Comparison of ENCODE assay signal across 8 mouse cellular contexts in genomic region chr1:87245929-87246815, GRCm38 (mm10). TPM values are rescaled to one million over a fixed set of nuclear protein-coding genes. Genes with fewer than 3 reads are reported as not detected.
A peak's percentile ranks its signal among the peaks of the same experiment; 100 is the strongest.
DNase-seq lines count a peak whose midpoint lies in the region; ATAC-seq lines count a peak whose summit lies in the region.

No protein-coding gene starts in this region.

- H3K4me3 ChIP-seq in embryonic facial prominence, embryonic 13.5 days: no peak overlapping the region
- H3K4me3 ChIP-seq in limb, embryonic 13.5 days: peak overlapping the region; percentile 5; the same call in 1 of the 2 replicates
- no peak overlapping the region for H3K4me3 ChIP-seq in midbrain, embryonic 16.5 days (ENCODE audit: low read depth, low read length)

- no peak overlapping the region for H3K27ac ChIP-seq in embryonic facial prominence, embryonic 13.5 days
- no peak overlapping the region for H3K27ac ChIP-seq in limb, embryonic 13.5 days
- no peak overlapping the region for H3K27ac ChIP-seq in midbrain, embryonic 16.5 days (ENCODE audit: low read length)

- no peaks in the 10 kb centered on the region for H3K9me3 ChIP-seq in embryonic facial prominence, embryonic 13.5 days
- H3K9me3 ChIP-seq in limb, embryonic 13.5 days: no peaks in the 10 kb centered on the region
- H3K9me3 ChIP-seq in midbrain, embryonic 16.5 days (replicated peaks; ENCODE audit: control insufficient read depth, low read length, poor library complexity, severe bottlenecking): no peaks in the 10 kb centered on the region

- peak; percentile 83 for DNase-seq in 3T3-L1 (ENCODE audit: low read depth, low spot score)
- peak; percentile 90 to 91 for DNase-seq in adrenal gland, postnatal 36 days
- DNase-seq in heart, adult 8-10 months (ENCODE audit: low spot score): peak; percentile 60
- DNase-seq in kidney, adult 9 months: peak; percentile 88
- peak; percentile 41 to 64 for DNase-seq in spleen, postnatal 14 days (ENCODE audit: low spot score in 2 of 2)

- ATAC-seq in embryonic facial prominence, embryonic 13.5 days (ENCODE audit: insufficient number of reproducible peaks, insufficient read depth, low FRiP score, low TSS enrichment, low read depth): peak; percentile 54
- ATAC-seq in limb, embryonic 13.5 days (ENCODE audit: low FRiP score, low read depth): peak; percentile 79
- ATAC-seq in midbrain, embryonic 16.5 days: peak; percentile 91

- H3K9ac ChIP-seq in embryonic facial prominence, embryonic 13.5 days: no peak overlapping the region
- H3K9ac ChIP-seq in limb, embryonic 13.5 days: no peak overlapping the region
- H3K9ac ChIP-seq in midbrain, embryonic 16.5 days (ENCODE audit: low read depth, low read length): no peak overlapping the region

- 26% methylated on average over 22 of the region's 22 CpGs for WGBS in embryonic facial prominence, embryonic 13.5 days
- 23% methylated on average over 22 of the region's 22 CpGs for WGBS in limb, embryonic 13.5 days
- 28% methylated on average over 22 of the region's 22 CpGs for WGBS in midbrain, embryonic 16.5 days

- no peaks in the 10 kb centered on the region for H3K27me3 ChIP-seq in embryonic facial prominence, embryonic 13.5 days
- no peaks in the 10 kb centered on the region for H3K27me3 ChIP-seq in limb, embryonic 13.5 days
- H3K27me3 ChIP-seq in midbrain, embryonic 16.5 days (ENCODE audit: control insufficient read depth, insufficient read depth, low read depth, low read length): no peaks in the 10 kb centered on the region

- H3K36me3 ChIP-seq in embryonic facial prominence, embryonic 13.5 days: 0 out of 2 replicates have a peak, but pooled peaks cover under 1% of the 10 kb centered on the region
- H3K36me3 ChIP-seq in limb, embryonic 13.5 days: no peaks in the 10 kb centered on the region
- no peaks in the 10 kb centered on the region for H3K36me3 ChIP-seq in midbrain, embryonic 16.5 days (ENCODE audit: control insufficient read depth, insufficient read depth, low read length)

- H3K4me1 ChIP-seq in embryonic facial prominence, embryonic 13.5 days: 0 out of 2 replicates have a peak, but pooled peaks cover 3% of the 10 kb centered on the region
- 0 out of 2 replicates have a peak, but pooled peaks cover 2% of the 10 kb centered on the region for H3K4me1 ChIP-seq in limb, embryonic 13.5 days
- 0 out of 2 replicates have a peak, but pooled peaks cover 2% of the 10 kb centered on the region for H3K4me1 ChIP-seq in midbrain, embryonic 16.5 days (ENCODE audit: control insufficient read depth, insufficient read depth, low read length)

- H3K4me2 ChIP-seq in embryonic facial prominence, embryonic 13.5 days: peak overlapping the region; percentile 49
- H3K4me2 ChIP-seq in limb, embryonic 13.5 days (replicated peaks): peak overlapping the region; percentile 48
- peak overlapping the region; percentile 12 for H3K4me2 ChIP-seq in midbrain, embryonic 16.5 days (ENCODE audit: low read length)

RNA-seq across cellular contexts. Expression of gene Efhd1, which starts 18.0 kb away (rescaled TPM):
- total RNA-seq in adrenal gland, postnatal 36 days (2021): 100 to 1,000 TPM; 317 to 479 TPM
- polyA plus RNA-seq in embryonic facial prominence, embryonic 13.5 days (2015; fragmentation: Nextera tagmentation; extraction: Ambion mirVana): 0.86 and 1.2 TPM in 2 replicates
- total RNA-seq in heart, adult 8-10 months (2022): 1 to 10 TPM; 3.3 to 7.2 (median 4.5) TPM
- polyA plus RNA-seq in limb, embryonic 13.5 days (2015; fragmentation: Nextera tagmentation; extraction: Ambion mirVana): 0.69 and 0.89 TPM in 2 replicates
- 0.36 and 1.4 TPM in 2 replicates for polyA plus RNA-seq in midbrain, embryonic 16.5 days (2015; fragmentation: Nextera tagmentation; extraction: Ambion mirVana)

RNA-seq across cellular contexts. Expression of gene Eif4e2, which starts 32.5 kb away (rescaled TPM):
- total RNA-seq in adrenal gland, postnatal 36 days (2021): 10 to 100 TPM; 86.8 to 90.0 TPM
- 167 and 170 TPM in 2 replicates for polyA plus RNA-seq in embryonic facial prominence, embryonic 13.5 days (2015; fragmentation: Nextera tagmentation; extraction: Ambion mirVana)
- total RNA-seq in heart, adult 8-10 months (2022): 10 to 100 TPM; 44.0 to 56.1 (median 49.0) TPM
- polyA plus RNA-seq in limb, embryonic 13.5 days (2015; fragmentation: Nextera tagmentation; extraction: Ambion mirVana): 178 and 181 TPM in 2 replicates
- 86.6 and 92.5 TPM in 2 replicates for polyA plus RNA-seq in midbrain, embryonic 16.5 days (2015; fragmentation: Nextera tagmentation; extraction: Ambion mirVana)

RNA-seq across cellular contexts. Expression of gene Chrng, which starts 41.7 kb away (rescaled TPM):
- total RNA-seq in adrenal gland, postnatal 36 days (2021): not detected
- 2.9 and 3.0 TPM in 2 replicates for polyA plus RNA-seq in embryonic facial prominence, embryonic 13.5 days (2015; fragmentation: Nextera tagmentation; extraction: Ambion mirVana)
- not detected for total RNA-seq in heart, adult 8-10 months (2022)
- polyA plus RNA-seq in limb, embryonic 13.5 days (2015; fragmentation: Nextera tagmentation; extraction: Ambion mirVana): 18.2 and 20.8 TPM in 2 replicates
- not detected in 2 replicates for polyA plus RNA-seq in midbrain, embryonic 16.5 days (2015; fragmentation: Nextera tagmentation; extraction: Ambion mirVana)

RNA-seq across cellular contexts. Expression of gene Chrnd, which starts 55.8 kb away (rescaled TPM):
- not detected for total RNA-seq in adrenal gland, postnatal 36 days (2021)
- polyA plus RNA-seq in embryonic facial prominence, embryonic 13.5 days (2015; fragmentation: Nextera tagmentation; extraction: Ambion mirVana): 0.87 and 1.0 TPM in 2 replicates
- total RNA-seq in heart, adult 8-10 months (2022): not detected
- polyA plus RNA-seq in limb, embryonic 13.5 days (2015; fragmentation: Nextera tagmentation; extraction: Ambion mirVana): 4.5 and 4.8 TPM in 2 replicates
- not detected in 2 replicates for polyA plus RNA-seq in midbrain, embryonic 16.5 days (2015; fragmentation: Nextera tagmentation; extraction: Ambion mirVana)
